Mouse (Mus musculus) limb, embryonic 14.5 days (tissue): ENCODE data around the gene Ly6f. TPM values are rescaled to one million over a fixed set of nuclear protein-coding genes. Genes with fewer than 3 reads are reported as not detected.

Experiments used
- ATAC-seq: fragments of 200-750 bp; cut with Nextera tagmentation; 2 replicates; pipeline ENCODE4 v1.8.0; 2017; ENCODE audit warnings: low read depth, moderate number of reproducible peaks, moderate TSS enrichment; ENCODE audit not compliant: low FRiP score
- DNase-seq: peaks from one replicate; pipeline ENCODE4 v3.0.0-alpha.2; 2015; ENCODE audit warnings: low spot score
- H3K27ac ChIP-seq: fragments of 300-500 bp; sonication (generic); replicated peaks from 2 replicates; pipeline ENCODE4 v1.5.1; 2014; ENCODE audit warnings: low read depth, mild to moderate bottlenecking, low read length, moderate library complexity, mixed read lengths
- H3K27me3 ChIP-seq: fragments of 300-500 bp; sonication (generic); 2 replicates; pipeline ENCODE4 v1.6.1; 2014; ENCODE audit warnings: low read length, mixed read lengths; ENCODE audit not compliant: control insufficient read depth, insufficient read depth
- H3K36me3 ChIP-seq: fragments of 300-500 bp; sonication (generic); 2 replicates; pipeline ENCODE4 v1.6.1; 2014; ENCODE audit warnings: mild to moderate bottlenecking, low read length, moderate library complexity, mixed read lengths; ENCODE audit not compliant: control insufficient read depth, insufficient read depth
- H3K4me1 ChIP-seq: fragments of 300-500 bp; sonication (generic); 2 replicates; pipeline ENCODE4 v1.6.1; 2014; ENCODE audit warnings: antibody characterized with exemption, low read length, mixed read lengths; ENCODE audit not compliant: control insufficient read depth, insufficient read depth
- H3K4me2 ChIP-seq: fragments of 300-500 bp; sonication (generic); replicated peaks from 2 replicates; pipeline ENCODE4 v1.6.1; 2014; ENCODE audit warnings: low read depth, mild to moderate bottlenecking, low read length, moderate library complexity; ENCODE audit not compliant: severe bottlenecking
- H3K4me3 ChIP-seq: fragments of 300-500 bp; sonication (generic); replicated peaks from 2 replicates; pipeline ENCODE4 v1.5.1; 2014; ENCODE audit warnings: low read length
- H3K9ac ChIP-seq: fragments of 300-500 bp; sonication (generic); 2 replicates; pipeline ENCODE4 v1.6.1; 2014; ENCODE audit warnings: mild to moderate bottlenecking, low read depth, low read length, moderate library complexity; ENCODE audit not compliant: severe bottlenecking
- H3K9me3 ChIP-seq: fragments of 300-500 bp; sonication (generic); 2 replicates; pipeline ENCODE4 v1.6.1; 2016; ENCODE audit warnings: low read length; ENCODE audit not compliant: control insufficient read depth
- POLR2A ChIP-seq: fragments of 200-500 bp; IDR thresholded peaks from 2 replicates; pipeline ENCODE4 v1.8.0; 2012; ENCODE audit warnings: inconsistent platforms, mild to moderate bottlenecking, moderate library complexity, borderline replicate concordance; ENCODE audit not compliant: insufficient read depth, insufficient read length; ENCODE audit errors: extremely low read depth
- WGBS: fragments of 180-500 bp; shearing (Covaris S2); extraction: QIAGEN DNeasy Blood & Tissue Kit; methylation state at CpG from one replicate; pipeline ENCODE4 v1.1.7; 2014; 5-methylcytosine and 5-hydroxymethylcytosine counted together
- polyA plus RNA-seq, 2 experiments: library from polyadenylated mRNA; depleted of rRNA in 1 of 2; stranded (reverse) in 1 of 2; unstranded in 1 of 2; fragments of >200 nt; fragmentation: Nextera tagmentation in 1 of 2; extraction: Ambion mirVana in 1 of 2; gene quantifications; 2 replicates each; pipeline versions ENCODE4 v1.2.1 to v1.2.3; 2012 to 2014

Ly6f gene
- polyA plus RNA-seq (2012; rRNA removed) (not detected in 2 replicates), polyA plus RNA-seq (2014; fragmentation: Nextera tagmentation; extraction: Ambion mirVana) (not detected in 2 replicates)

DNA sequence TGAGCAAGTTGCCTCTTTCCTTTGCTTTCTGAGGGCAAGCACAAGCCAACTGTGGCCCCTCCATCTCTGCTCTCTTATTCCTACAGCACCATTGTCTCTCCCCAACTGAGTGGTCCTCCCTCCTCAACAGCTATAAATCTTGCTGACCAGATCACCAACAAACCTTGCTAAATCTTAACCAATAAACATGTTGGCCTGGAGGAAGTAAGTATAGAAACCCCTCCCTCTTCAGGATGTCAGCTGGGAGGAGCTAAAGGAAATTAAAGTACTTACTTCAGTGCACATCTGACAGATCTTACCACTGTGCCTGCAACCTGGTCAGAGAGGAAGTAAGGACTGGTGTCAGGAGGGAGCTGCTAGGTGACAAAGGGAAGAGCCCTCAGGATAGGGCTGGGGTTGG, at the start of gene Ly6f:
Ly6f (plus strand) TSS at position 301 of the 400 bp plus-strand sequence.
- DNase-seq = no peak

DNA sequence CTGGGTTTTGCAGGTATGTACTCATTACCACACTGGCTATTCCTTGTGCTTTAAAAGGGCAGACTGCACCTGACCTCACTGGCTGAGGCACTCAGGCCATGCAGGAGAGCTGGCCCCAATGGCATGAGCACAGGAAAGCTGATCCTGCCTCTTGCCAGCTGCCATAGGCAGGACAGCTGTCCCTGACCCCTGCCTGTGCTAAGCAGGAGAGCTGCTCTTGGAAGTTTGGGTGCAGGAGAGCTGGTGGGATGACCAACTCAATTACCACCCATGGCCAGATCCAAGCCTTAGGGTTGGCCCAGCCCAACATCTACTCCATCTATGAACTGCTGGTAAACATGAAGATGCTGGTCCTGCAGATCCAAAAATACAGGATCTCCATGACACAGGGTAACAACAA, 46.3 kb upstream of the Ly6f start:
- no peak for TF ChIP-seq POLR2A
- H3K9me3 ChIP-seq = no peaks in the 10 kb centered on the region
- ATAC-seq = no peak
- H3K27me3 ChIP-seq = no peaks in the 10 kb centered on the region
- no peaks in the 10 kb centered on the region for H3K36me3 ChIP-seq
- DNase-seq = no peak
- H3K4me2 ChIP-seq = no peak overlapping the region
- H3K9ac ChIP-seq = no peak overlapping the region
- no peak overlapping the region for H3K4me3 ChIP-seq
- H3K27ac ChIP-seq = no peak overlapping the region
- no peaks in the 10 kb centered on the region for H3K4me1 ChIP-seq

More for the DNA sequence above, at the start of gene Ly6f:
- no peaks in the 10 kb centered on the region for H3K36me3 ChIP-seq
- H3K27me3 ChIP-seq = no peaks in the 10 kb centered on the region
- H3K9me3 ChIP-seq = no peaks in the 10 kb centered on the region
- H3K4me2 ChIP-seq = no peak within 1 kb of the TSS
- H3K4me1 ChIP-seq = no peaks in the 10 kb centered on the region
- no peak within 1 kb of the TSS for H3K27ac ChIP-seq
- no peak within 1 kb of the TSS for H3K9ac ChIP-seq
- no peak for ATAC-seq
- no peak within 1 kb of the TSS for H3K4me3 ChIP-seq
- TF ChIP-seq POLR2A = no peak

DNA sequence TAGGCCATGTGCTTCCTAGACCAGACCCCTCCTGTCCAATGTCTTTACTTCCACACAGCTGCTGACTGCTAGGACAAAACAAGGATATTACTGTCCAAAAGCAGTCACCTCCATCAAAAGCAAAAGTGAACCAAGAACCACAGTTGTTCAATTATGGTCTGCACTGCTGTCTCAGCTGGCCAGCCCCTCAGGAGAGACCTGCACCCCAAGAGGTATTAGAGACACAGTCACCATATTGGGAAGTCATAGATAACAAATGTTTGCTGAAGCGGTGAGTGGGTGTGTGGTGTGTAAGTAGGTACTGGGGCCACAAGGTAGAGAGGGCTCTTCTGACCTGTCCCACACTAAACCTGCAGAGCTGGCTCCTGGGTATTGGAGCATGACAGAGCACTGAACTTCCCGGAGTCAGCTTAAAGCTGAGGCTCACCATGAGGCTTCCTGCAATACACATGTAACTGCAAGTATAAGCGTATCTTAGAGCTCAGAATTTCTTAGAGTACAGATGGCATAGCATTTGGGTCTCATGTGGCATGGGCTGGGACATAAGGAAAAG, 30.4 kb upstream of the Ly6f start:
- H3K9me3 ChIP-seq = no peaks in the 10 kb centered on the region
- DNase-seq (no peak), ATAC-seq (no peak)
- H3K4me1 ChIP-seq = no peaks in the 10 kb centered on the region
- H3K9ac ChIP-seq = no peak overlapping the region
- 86% methylated on average over 3 of the region's 3 CpGs for WGBS
- H3K36me3 ChIP-seq = no peaks in the 10 kb centered on the region
- H3K4me3 ChIP-seq = no peak overlapping the region
- H3K27me3 ChIP-seq = no peaks in the 10 kb centered on the region
- H3K27ac ChIP-seq = no peak overlapping the region
- H3K4me2 ChIP-seq = no peak overlapping the region
- TF ChIP-seq POLR2A = no peak

DNA sequence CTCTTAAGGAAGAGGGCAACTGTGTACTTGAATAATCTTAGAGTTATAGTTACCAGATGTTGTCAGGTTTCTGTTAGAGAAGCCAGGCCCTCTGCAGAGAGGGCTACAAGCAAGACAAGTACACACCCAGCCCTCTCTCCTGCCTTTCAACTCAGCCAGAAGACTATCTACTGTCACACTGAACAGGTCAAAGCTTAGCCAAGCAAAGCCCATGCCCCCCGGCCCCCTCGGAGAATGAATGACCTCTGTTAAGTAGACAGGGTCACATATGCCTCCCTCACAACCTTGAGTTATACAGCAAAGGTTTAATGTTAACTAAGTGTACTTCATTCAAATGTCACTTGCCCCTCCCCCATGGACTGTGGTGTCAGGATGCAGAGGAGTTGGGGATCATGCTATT, 27.7 kb upstream of the Ly6f start:
- H3K9ac ChIP-seq = no peak overlapping the region
- H3K9me3 ChIP-seq = no peaks in the 10 kb centered on the region
- no peak for ATAC-seq
- no peak for TF ChIP-seq POLR2A
- H3K36me3 ChIP-seq = no peaks in the 10 kb centered on the region
- H3K4me1 ChIP-seq = no peaks in the 10 kb centered on the region
- H3K27me3 ChIP-seq = no peaks in the 10 kb centered on the region
- 40% methylated on average over 2 of the region's 2 CpGs for WGBS
- no peak overlapping the region for H3K27ac ChIP-seq
- H3K4me2 ChIP-seq = no peak overlapping the region
- no peak overlapping the region for H3K4me3 ChIP-seq
- DNase-seq = no peak

DNA sequence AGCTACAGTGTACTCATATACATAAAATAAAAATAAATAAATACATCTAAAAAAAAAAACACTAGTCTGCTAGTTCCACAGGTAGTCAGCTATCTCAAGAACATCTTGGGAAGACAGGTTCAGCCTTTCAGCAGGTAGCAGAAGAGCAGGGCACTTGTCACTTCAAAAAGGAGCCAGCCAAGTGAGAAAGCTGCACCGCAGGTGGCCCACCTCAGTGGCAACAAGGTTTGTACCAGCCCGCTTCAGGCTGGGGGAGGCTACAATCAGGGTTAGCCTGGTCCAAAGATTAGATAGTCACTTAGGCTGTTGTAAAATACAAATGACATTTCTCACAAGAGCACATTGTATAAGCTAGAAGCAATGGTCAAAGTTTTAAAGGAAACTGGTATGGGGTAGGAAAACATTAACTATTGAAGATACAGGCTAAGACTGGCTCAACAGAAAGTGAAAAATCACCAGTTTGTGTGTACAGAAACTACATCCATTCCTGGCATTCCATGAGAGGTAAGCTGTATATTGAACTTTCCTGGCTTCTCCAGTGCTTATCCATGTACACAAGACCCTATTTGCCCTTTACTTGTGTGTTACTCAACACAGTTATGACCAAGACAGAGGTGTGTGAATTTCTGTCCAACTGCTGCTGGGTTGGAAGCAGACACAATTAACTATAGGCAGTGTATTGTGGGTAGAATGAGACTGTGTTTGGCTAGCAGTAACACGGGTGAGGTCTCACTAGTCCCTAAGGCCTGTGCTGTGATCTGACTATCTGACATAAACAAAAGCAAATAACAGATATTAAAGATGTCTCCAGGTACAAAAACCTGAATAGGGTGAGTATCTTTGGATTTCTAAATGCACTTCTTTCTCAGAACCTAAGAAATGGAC, 25.2 kb upstream of the Ly6f start:
- Histone ChIP-seq H3K9ac (no peak overlapping the region), H3K4me1 (no peaks in the 10 kb centered on the region), H3K9me3 (no peaks in the 10 kb centered on the region), H3K27me3 (no peaks in the 10 kb centered on the region), H3K27ac (no peak overlapping the region), H3K4me2 (no peak overlapping the region), H3K4me3 (no peak overlapping the region), H3K36me3 (no peaks in the 10 kb centered on the region)
- 79% methylated on average over 3 of the region's 3 CpGs for WGBS
- ATAC-seq = no peak
- no peak for TF ChIP-seq POLR2A
- DNase-seq = no peak
